9 mouse cellular contexts compared by ENCODE assay signal in the genomic region with DNA sequence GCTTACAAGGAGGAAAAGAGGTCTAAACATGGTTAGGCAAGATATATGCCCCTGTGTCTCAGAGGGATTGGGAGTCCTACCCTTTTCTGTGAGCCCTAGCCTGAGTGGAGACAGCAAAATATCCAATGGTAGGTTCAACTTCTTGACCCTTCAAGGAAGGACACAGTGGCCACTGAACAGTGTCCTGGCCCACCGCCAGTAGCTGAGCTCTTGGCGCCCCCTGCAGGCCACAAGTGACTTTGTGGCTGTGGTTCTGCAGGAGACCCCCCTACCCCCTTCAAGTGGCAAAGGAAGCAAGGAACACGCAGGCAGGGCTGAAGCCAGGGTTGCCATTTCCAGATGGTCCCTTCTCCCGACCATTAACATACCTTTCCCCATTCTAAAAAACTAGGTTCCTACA. TPM values are rescaled to one million over a fixed set of nuclear protein-coding genes. Genes with fewer than 3 reads are reported as not detected.
DNase-seq lines count a peak whose midpoint lies in the region; ATAC-seq lines count a peak whose summit lies in the region.
"Had no signal": no experiment of that assay in that cellular context is flagged by ENCODE, and none has a peak within 500 bp of the region (broad histone marks: within the 10 kb centered on the region; RNA-seq: fewer than 3 reads in every experiment).

No protein-coding gene starts in this region.

- no peaks in the 10 kb centered on the region; the same call in 1 of the 2 replicates for H3K27me3 ChIP-seq in neural tube, embryonic 13.5 days

- H3K9me3 ChIP-seq in neural tube, embryonic 13.5 days = no peaks in the 10 kb centered on the region
- H3K9me3 ChIP-seq: limb, embryonic 13.5 days had no signal

- peak; percentile 41 to 77 for DNase-seq in heart, postnatal 10 days
- DNase-seq in heart, adult 11 months = no peak
- DNase-seq in 416B (ENCODE audit: low read depth) (peak; percentile 56), ZHBTc4 (ENCODE audit: low read depth, low spot score) (peak; percentile 52)
- peak; percentile 54 for DNase-seq in forelimb bud, embryonic 11.5 days (ENCODE audit: low read depth, low spot score)
- peak; percentile 78 for DNase-seq in kidney, postnatal 14 days
- DNase-seq in frontal cortex, postnatal 14 days (ENCODE audit: low spot score in 2 of 2) = no peak

- intact Hi-C loops in heart, postnatal 10 days (cut with DNase I) = loop anchor here (2.0 to 10.0 kb wide), 2 partner anchors 123 to 383 kb away; no protein-coding TSS in a partner anchor

- no peak overlapping the region for H3K4me3 ChIP-seq in neural tube, embryonic 13.5 days
- H3K4me3 ChIP-seq: limb, embryonic 13.5 days had no signal

- H3K4me2 ChIP-seq in neural tube, embryonic 13.5 days = no peak overlapping the region
- H3K4me2 ChIP-seq: limb, embryonic 13.5 days had no signal

- H3K36me3 ChIP-seq in neural tube, embryonic 13.5 days = no peaks in the 10 kb centered on the region
- H3K36me3 ChIP-seq: limb, embryonic 13.5 days had no signal

- H3K9ac ChIP-seq in neural tube, embryonic 13.5 days = 0 out of 2 replicates have a peak overlapping the region, but pooled peaks have one; percentile 5
- H3K9ac ChIP-seq: limb, embryonic 13.5 days had no signal

- peak; percentile 63; the same call in 1 of the 2 replicates for ATAC-seq in neural tube, embryonic 13.5 days (ENCODE audit: low read depth)

- H3K27ac ChIP-seq in neural tube, embryonic 13.5 days (replicated peaks) = no peak overlapping the region
- H3K27ac ChIP-seq: limb, embryonic 13.5 days had no signal

- 5% methylated on average over 4 of the region's 4 CpGs for WGBS in neural tube, embryonic 13.5 days

- H3K4me1 ChIP-seq in neural tube, embryonic 13.5 days (replicated peaks) = peaks cover 28% of the 10 kb centered on the region

RNA-seq across cellular contexts. Expression of gene Wnt4, which starts 10.5 kb away (rescaled TPM):
- under 1 TPM; 0.48 to 0.84 TPM for total RNA-seq in heart, postnatal 10 days (2021)
- polyA plus RNA-seq in neural tube, embryonic 13.5 days (2015; fragmentation: Nextera tagmentation; extraction: Ambion mirVana) = 4.1 and 4.9 TPM in 2 replicates

Comparison
In these comparisons a context has a peak if more than half of its experiments do, and no peak if none do; other contexts are left out.
1. DNase-seq: peak in heart, postnatal 10 days (2 of 2), 416B (single experiment), ZHBTc4 (single experiment), forelimb bud, embryonic 11.5 days (single experiment) and kidney, postnatal 14 days (single experiment); none in heart, adult 11 months (single experiment) and frontal cortex, postnatal 14 days (0 of 2).